Mouse (Mus musculus): ENCODE data around the gene Lrrc36.

Gene Lrrc36

DNA sequence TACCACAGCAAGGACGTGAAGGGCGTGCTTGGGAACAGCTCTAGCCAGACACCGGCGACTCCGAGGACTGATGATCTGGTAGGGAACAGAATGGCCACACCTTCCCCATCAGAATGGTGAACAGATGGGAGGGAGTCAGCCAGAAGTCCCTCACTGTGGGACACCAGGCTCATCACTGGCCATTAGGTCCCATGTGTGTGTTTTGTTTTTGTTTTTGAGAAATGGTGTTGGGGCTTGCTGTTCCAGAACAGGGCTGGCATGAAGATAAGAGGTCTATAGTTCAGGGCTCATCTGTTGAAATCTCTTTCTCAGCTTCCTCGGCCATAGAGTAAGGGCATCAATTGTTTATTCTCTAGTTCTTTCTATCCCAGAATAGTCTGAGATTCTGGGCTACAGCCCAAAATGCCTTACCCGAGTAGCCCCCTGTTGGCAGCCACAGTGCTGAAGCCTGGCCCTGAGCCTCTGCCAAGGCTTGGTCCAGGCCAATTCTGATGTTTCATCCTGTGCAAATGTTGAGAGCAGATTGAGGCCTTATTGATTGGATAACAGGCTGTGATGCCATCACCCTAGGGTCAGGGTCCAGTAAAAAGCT is 53.4 kb downstream of the Lrrc36 start:
- no peak for DNase-seq (ENCODE audit: low read depth, low spot score)

DNA sequence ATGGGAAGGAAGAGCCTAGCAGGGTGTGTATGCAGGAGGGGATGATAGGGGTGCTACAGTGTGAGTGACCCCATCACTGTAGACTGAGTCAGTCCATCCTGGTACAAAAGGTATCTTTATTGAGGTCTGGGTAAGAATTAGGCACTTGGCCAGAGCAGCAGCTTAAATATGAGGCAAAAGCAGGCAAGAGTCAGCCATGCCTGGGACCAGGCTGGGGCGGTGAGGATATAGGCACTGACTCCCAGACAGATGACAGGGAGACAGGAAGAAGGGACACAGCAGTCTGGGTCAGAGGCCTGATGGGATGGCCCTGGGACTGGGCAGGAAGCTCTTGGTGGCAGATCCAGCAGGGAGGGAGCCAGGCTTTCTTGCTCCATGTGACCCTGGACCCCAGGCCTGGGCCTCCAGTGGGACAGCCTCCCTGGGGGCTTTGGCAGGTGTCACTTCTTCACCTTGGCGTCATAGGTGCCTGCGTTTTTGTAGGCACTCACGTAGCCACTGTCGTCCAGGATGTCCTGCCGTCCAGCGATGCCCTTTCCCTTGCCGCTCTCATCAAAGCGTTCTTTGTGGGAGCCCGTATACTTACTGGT is 54.1 kb downstream of the Lrrc36 start:
- no peak for DNase-seq (ENCODE audit: low read depth, low spot score)

DNA sequence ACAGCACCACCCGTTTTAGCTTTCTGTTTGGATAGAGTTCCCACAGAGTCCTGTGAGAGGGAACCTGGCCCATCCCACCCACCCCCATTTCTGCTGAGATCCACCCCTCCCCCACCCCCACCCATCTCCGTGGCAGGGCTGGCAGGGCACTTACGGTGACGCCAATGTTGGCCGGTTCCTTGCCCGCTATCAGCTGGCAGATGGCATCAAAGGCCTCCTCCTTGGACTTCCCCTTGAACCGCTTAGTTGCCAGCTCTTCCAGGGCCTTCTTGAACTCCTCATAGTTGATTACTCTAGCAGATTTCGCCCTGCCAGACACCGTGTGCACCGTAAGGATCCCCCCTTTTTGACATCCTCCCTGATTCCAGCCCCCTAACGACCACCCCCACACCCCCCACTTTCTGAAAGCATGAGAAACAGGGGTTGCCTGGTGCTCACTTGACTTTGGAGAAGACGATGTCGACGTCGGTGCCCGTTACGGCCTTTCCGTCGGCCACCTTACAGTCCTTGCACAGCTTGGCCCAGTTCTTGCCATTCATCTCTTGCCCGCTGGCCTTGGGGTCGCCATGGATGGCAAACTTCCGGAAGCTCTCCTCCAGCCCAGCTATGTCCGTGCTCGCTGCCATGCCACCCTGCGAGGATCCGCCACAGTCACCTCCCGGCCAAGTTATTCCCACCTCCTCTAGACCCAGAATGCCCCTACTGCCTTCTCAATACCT is 54.8 kb downstream of the Lrrc36 start:
- DNase-seq (ENCODE audit: low read depth, low spot score), result no peak

DNA sequence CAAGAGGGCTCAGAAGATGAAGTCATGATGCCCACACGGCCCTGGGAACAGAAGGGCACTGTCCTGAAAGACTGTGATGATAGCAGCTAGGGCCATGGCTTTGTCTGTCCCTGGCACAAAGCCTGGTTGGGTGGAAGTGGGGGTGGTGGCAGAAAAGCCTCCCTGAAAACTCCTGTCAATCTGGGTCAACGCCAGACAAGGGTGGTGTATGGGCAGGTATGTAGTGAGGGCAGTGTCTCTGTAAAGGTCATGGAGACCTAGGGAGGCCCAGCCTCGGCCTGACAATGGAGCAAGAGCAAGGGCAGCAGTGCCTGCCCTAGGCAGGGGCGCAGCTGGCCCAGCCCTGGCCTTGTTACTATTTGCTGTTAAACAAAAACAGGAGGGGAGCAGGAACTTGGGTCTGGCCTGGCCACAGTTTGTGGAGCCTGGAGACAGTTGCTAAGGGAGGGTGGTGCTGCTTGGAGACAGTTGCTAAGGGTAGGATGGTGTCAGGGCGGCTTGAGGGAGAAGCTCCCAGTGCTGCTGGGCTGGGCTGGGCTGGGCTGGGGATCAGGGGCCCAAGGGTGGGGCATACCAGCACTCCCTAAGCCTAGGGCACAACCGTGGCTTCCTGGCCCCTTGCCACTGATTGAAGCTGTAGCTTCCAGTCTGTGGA is 55.8 kb downstream of the Lrrc36 start:
- no peak for DNase-seq (ENCODE audit: low read depth, low spot score)

DNA sequence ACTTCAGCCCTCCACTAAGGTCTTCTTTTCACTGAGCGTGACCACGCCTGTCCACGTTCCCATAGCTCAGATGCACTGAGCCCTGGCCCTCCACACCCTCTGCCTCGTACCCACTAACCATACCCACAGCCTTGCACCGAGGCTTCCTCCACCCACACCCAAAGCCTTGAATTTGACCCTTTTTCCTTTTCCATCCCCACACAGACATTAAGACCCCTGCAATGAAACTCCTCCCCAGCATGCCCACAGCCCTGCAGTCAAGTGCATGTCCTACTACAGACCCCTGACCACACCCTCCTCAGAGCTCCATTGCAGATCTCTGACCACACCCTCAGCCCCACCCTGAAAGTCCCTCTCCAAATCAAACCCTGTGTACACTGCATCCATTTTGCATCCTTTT is 56.4 kb downstream of the Lrrc36 start:
- DNase-seq (ENCODE audit: low read depth, low spot score), result no peak

DNA sequence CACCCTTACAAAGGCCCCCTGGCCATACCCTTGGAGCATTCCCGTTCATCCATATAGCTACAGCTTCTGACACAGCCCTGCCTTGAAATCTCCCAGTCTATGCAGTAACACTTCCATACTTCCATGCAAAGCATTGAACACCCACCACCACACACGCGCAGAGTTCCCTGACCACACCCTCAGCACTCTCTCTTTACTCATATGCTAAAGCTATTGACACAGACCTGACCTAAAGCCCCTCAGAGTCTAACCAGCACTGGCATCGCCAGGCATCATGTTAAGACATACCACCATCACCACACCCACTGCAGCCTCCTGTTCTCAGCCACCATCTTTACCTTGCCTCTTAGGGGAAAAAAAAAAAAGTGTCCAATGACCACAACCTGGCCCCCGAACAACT is 56.9 kb downstream of the Lrrc36 start:
- DNase-seq (ENCODE audit: low read depth, low spot score), result no peak

DNA sequence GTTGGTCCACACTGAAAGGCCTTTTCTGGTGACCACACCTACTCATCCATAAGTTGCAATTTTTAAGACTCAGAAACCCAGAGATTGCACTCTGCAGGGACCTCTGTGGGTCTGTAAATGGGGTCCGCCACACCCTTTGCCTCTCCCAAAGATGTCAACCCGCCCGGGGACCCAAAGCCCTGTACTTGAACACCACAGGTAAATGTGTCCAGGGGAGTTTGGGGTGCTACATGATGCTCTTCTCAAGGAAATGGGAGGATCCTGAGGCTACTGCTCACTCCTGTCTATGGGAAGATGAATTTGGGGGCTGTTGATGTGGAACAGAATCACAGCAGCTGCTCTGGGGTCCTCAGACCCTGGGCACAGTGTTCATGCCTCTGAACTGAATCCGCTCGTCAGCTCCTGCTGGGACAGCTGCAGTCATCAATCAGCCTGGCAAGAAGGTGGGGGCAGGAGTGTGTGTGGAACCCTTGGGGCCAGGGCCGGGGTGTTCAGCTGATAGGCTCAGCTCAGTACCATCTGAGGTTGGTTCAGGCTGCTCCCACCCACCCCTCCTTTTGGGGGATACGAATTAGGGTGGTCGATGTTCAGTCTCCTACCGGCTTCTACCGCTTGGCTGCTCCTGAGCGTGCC is 57.4 kb downstream of the Lrrc36 start:
- no peak for DNase-seq (ENCODE audit: low read depth, low spot score)

DNA sequence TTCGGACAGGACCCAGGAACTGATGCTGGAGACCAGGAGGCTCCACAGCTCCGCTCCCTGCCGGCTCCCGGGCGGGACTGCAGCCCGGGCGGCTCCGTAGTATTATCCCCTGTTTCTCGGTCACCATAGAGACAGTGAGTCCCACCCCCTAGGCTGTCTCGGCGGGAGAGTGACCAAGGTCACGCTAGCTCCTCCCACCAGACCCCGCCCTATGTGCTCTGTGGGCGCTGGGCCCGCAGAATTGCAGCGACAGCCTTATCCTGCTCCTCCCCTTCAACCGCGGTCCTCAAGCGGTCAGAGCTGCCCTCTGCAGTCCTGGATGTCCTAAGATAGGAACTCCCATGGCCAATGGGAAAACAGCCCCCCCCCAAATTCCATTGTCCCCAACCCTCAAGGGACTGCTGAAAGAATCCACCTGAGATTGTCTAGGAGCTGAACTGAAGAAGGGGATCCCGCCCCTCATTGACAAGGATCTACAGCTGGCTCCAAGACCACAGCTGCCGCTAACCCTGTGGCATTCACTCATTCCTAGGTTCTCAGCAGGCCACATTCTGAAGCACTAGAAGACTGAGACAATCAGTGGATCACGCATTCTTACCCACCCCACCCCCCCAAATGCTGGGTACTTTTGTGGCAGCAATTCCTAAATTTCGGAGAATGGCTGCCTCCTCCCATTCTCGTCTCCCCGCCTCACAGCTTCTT is 58.1 kb downstream of the Lrrc36 start, which contains the start of gene Tppp3:
Gene Tppp3, minus strand, starts transcription at position 213 of the 702 bp plus-strand sequence.
- peak; percentile 22 for DNase-seq (ENCODE audit: low read depth, low spot score)

DNA sequence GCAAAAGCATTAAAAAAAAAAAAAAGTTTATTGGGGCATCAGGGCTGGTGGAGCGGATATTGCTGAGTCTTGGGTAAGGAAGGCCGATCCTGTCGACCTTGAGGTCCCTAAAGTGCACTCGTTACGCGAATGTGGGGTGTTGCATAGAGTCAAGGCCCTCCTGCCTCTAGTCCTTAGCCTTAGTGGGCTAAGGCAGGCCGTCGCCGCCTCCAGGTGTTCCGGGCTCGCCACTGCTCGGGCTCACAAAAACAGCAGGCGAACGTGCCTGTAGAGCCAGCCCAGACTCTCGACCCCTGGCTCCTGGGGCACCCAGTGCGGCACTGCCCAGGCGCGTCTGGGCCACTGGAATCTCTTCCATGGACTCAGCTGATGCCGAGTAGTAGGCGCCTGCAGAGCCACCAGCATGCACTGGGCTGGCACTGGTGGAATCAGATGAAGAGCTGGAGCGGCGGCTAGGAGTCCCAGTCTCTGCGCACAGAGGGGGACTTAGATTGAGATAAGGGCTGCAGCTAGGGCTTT is 59.1 kb downstream of the Lrrc36 start:
- no peak for DNase-seq (ENCODE audit: low read depth, low spot score)

DNA sequence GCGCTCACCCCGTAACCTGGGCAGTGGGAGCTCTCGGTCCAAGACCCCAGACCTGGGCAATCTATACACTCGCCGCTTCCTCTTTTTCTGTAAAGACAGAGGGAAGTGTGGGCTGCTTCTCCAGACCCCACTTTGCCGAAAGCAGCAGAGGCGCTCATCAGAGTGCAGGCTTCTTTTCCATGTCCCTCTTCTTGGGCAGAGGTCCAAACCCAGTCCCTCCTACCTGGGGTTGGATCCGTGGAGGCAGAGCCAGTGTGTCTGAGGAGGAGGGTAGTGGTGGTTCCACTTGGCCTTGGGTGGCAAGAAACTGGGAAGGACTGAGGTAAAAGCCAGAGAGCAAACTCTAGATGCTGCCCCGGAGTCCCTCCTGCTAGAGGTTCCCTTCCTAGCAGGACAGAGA is 59.6 kb downstream of the Lrrc36 start:
- no peak for DNase-seq (ENCODE audit: low read depth, low spot score)

DNA sequence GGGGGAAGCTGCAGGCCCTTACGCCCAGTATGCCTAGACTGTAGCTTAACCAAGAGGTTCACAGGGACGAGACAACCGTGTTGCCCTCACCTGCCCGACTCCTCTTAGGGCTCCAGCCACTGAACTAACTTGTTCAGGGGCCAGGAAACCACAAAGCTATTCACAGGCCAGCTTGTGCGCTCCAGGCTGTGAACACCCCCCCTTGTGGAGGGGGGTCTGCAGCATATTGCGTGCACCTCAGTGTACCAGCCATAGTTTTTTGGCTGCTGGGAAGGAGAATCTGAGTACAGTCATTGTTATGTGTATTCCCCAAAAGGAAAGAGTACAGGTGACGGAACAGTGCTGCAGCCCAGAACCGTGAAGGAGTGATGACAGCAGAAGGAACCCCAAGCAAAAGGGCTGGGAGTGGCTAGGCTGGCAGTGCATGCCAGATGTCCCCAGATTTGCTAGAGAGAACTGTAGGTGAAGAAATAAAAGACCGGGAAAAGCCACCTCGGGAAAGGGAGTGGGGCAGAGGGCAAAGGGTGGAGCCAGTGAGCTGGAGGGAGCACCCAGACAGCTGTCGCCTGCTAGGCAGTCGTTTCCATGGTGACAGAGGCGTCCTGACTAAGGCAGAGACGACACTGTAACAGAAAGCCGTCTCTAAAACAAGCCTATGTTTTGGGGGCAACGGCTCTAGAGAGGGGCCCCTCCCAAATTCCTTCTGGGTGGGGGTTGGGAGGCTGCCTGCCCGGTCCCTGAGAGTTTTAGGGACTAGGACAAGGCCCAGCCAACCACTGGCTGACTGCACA is 60.6 kb downstream of the Lrrc36 start:
- no peak for DNase-seq (ENCODE audit: low read depth, low spot score)

DNA sequence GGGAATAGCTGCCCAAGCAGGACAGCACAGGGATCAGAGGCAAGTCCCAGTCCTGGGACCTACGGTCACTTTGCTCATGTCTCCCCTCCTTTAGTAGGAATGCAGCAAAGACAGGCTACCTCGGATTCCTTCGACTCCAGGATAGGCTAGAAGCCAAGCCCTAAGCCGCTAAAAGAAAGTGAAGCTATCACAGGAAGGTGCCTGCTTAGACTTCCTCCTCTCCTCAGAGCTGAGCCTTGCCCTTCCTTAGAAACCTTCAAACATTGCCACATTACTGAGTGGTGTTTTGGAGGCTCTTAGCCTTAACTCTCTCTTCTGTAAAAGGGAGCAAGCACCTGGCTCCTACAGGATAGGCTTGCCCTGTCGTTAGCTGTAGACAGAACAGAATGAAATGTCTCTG is 61.3 kb downstream of the Lrrc36 start:
- DNase-seq (ENCODE audit: low read depth, low spot score), result no peak

DNA sequence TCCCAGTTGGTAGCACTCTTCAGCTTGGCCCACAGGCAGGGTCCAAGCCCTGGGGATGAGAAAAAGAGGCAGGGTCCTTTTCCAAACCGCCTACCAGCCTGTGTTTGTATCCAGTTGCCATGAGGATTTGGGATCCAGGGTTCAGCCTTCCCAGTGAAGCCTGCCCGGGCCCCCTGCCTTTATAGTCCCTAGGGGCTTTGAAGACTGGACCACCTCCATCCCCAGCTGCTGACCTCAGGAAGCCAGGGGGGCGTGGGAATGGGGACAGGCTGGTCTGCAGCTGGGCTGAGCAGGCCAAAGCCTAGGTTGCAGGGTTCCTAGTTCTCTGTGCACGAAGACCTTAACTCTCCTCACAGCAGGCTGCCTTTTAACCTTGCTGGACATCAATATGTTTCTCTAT is 61.9 kb downstream of the Lrrc36 start:
- no peak for DNase-seq (ENCODE audit: low read depth, low spot score)

DNA sequence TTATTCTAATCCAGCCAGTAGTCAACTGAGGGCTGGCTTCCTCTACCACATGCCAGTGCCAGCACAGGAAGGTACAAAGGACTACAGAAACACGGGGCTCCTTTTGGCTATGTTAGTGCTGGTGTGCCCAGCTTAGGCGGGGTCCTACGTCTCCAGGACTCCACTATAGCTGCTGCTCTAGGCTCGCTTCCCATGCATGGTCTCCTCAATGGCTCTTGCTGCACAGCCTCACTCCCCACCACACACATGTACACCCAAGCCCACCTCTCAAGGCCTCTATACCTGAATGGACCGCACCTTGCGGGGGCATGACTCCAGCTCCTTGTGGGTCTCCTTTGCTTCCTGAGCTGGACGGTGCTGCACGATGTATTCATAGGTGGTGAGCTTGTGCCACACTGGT is 62.4 kb downstream of the Lrrc36 start:
- no peak for DNase-seq (ENCODE audit: low read depth, low spot score)

DNA sequence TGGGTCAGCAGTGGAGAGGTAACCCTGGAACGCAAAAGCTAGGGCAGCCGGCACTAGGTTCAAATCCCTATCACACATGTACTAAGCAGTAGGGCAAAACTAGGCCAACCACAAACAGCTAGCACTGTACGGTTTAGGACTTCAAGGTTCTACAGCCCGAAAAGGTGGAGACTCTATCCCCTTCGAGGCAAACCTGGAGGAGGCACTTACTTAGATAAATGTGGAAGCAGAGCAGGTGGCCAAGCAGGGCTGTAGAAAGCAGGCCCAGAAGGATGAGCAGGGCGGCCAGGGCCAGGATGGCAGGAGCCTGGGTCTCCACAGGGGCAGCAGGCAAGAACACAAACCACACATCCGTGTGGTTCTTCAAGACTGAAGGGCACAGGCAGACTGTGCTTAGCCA is 62.8 kb downstream of the Lrrc36 start:
- DNase-seq (ENCODE audit: low read depth, low spot score), result no peak

DNA sequence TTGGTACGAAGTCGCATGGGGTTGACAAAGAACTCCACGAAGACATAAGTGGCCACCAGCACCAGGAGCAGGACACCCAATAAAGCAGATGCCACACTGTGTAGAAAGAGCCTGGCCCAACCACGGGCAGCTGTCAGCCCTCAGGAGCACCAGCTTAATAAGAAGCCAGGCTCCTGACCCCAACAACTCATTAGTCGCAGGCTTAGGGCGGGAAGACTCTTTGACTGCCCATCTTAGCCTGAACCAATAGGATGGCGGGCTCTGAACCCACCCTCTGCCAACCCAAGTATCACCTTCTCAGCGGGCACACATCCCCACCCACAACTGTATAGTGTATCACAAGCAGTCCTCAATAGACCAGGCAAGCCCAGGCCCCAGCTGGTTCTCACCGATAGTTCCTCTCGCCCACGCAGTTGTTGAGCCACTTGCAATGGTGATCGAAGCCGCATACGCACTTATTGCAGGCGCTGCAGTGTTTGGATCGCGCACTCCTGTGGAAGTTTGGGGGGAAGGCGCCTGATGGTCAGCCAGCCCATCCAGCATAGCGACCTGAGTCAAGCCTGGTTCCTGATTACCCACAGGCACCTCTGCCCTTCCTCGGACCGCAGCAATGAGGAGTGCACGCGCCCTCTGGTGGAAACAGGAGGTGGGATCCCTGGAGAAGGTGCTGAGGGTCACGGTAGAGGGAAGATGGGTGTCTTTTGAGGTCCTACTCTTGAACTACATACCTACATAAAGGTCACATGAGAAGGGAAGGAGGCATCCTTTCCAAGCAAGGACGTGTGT is 63.5 kb downstream of the Lrrc36 start:
- peak; percentile 26 for DNase-seq (ENCODE audit: low read depth, low spot score)

DNA sequence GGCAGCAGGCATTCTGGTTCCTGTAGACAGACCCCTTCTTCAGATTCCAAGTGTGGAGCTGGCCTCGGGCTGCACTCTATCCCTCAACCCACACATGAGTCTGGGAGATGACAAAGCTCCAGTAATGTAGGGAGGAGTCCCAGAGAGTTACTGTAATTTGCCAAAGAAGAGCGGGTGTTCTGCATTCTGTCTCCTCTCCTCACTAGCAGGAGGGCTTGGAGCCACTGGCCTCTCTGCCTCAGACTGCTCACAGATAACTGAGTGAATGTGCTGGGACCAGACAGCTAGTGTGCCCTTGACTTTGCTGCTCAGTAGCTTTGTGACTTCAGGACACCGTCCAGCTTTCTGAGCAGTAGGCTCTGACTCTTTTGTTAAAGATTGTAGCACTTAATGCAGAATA is 64.4 kb downstream of the Lrrc36 start:
- no peak for DNase-seq (ENCODE audit: low read depth, low spot score)

DNA sequence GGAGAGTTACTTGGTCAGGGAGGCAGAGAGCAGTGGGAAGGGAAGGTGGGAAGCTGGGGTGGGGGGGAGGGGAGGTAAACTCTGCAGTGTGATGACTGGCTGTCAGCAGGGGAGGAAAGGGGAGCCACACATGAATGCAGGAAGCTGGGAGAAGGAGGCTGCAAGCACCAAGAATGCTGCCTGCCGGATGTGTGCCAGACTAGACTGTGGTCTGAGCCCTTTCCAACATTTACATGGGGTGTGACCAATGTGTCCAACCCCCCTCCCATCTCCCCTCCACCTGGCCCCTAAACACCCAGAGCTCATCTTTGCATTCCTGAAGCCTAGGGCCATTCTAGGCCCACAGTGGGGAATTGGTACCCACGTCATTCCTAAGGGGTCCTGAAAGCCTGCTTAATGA is 67.6 kb downstream of the Lrrc36 start:
- no peak for DNase-seq (ENCODE audit: low read depth, low spot score)

DNA sequence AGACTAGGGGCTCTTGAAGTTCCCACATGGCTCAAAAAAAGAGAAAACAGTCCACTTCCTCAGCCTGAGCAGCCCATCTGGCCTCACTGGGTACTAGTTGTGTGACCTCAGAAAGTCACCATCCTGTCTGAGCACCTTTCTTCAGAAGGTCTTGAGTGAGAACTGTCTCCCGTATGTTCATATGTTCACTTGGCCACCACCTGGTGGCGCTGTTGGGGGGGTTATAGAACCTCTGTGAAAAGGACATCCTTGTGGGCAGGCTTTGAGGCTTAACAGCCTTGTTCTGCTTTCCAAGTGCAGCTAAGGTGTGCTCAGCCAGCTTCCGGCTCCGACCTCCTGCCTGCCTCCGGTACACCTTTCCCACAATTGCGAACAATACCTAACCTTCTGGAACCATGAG is 68.1 kb downstream of the Lrrc36 start:
- peak; percentile 38 for DNase-seq (ENCODE audit: low read depth, low spot score)

DNA sequence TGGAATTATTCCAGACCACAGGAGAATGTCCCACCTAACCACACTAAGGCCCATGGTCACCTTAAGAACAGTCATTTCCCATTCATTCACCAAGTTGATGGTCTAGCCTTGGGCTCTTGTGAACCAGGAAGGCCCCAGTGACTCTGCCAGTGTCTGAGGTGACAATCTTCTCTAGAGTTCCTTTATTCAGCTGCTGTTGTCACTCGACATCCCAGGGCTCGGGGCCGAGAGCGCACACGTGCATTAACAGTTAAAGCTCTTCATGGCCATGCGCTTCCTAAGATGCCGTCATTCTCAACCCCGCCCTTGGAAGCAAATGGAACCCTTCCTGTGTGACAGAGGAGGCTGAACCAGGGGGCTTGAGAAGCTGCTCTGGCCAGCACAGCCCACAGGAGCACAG is 68.8 kb downstream of the Lrrc36 start:
- no peak for DNase-seq (ENCODE audit: low read depth, low spot score)
